ENCODE assay signal across 9 mouse cellular contexts in the genomic region with DNA sequence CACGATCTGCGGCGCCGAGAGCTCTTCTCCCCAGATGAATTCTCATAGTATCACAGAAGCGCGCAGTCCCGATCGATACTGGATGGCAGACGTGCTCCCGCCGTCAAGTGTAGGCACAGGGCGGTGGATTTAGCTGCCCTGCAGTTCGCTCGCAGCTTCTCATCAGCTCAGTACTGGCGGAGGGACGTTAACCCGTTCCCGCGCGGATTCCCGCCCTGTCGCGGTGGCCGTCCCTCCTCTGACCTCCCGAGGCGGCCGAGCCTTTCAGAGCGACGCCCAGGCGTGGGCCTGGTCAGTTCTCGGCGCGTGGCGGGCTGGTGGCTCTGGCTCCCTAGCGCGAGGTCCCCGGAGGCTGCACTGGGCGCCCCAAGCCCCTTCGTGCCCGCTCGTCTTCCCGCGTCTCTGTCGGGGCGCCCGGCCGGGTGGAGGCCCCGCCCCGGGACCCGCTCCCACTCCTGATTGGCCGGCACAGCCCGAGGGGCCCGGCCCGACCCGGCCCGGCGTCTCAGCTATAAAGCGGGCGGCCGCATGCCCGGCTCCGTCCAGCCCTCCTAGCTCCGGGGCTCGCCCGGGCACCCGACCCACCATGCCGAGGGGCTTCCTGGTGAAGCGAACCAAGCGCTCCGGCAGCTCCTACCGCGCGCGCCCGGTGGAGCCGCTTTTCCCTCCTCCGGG. TPM values are rescaled to one million over a fixed set of nuclear protein-coding genes. Genes with fewer than 3 reads are reported as not detected.
DNase-seq lines count a peak whose midpoint lies in the region; ATAC-seq and TF ChIP-seq lines count a peak whose summit lies in the region.
"Had no signal": no experiment of that assay in that cellular context is flagged by ENCODE, and none has a peak within 500 bp of the region (broad histone marks: within the 10 kb centered on the region; RNA-seq: fewer than 3 reads in every experiment).

A gene (plus strand): TSS at position 541 of the 675 bp plus-strand sequence.

- 0 out of 2 replicates have a peak, but pooled peaks cover 5% of the 10 kb centered on the region for H3K36me3 ChIP-seq in lung, postnatal 0 days (ENCODE audit: insufficient read depth, low read length)
- H3K36me3 ChIP-seq in embryonic facial prominence, embryonic 11.5 days (replicated peaks; ENCODE audit: control insufficient read depth, insufficient read depth, low read depth, low read length), result no peaks in the 10 kb centered on the region
- no peaks in the 10 kb centered on the region for H3K36me3 ChIP-seq in hindbrain, postnatal 0 days (ENCODE audit: insufficient read depth, low read length)
- H3K36me3 ChIP-seq in midbrain, embryonic 16.5 days (ENCODE audit: control insufficient read depth, insufficient read depth, low read length), result no peaks in the 10 kb centered on the region

- no peak for TF ChIP-seq EP300 in lung, postnatal 0 days (IDR thresholded peaks at IDR 0.05)

- peak within 1 kb of the TSS; percentile 29 for H3K4me3 ChIP-seq in lung, postnatal 0 days (ENCODE audit: low read depth, low read length)
- H3K4me3 ChIP-seq in embryonic facial prominence, embryonic 11.5 days (ENCODE audit: low read depth, low read length), result peak within 1 kb of the TSS; percentile 42
- H3K4me3 ChIP-seq in hindbrain, postnatal 0 days (ENCODE audit: low read length), result peak within 1 kb of the TSS; percentile 51
- H3K4me3 ChIP-seq in midbrain, embryonic 16.5 days (ENCODE audit: low read depth, low read length), result peak within 1 kb of the TSS; percentile 45

- peaks cover 10% of the 10 kb centered on the region for H3K4me1 ChIP-seq in lung, postnatal 0 days (ENCODE audit: insufficient read depth, low read depth, low read length)
- peaks cover 16% of the 10 kb centered on the region for H3K4me1 ChIP-seq in embryonic facial prominence, embryonic 11.5 days (ENCODE audit: control insufficient read depth, insufficient read depth, low read length)
- H3K4me1 ChIP-seq in hindbrain, postnatal 0 days (ENCODE audit: insufficient read depth, low read length), result peaks cover 5% of the 10 kb centered on the region; the same call in 1 of the 2 replicates
- H3K4me1 ChIP-seq in midbrain, embryonic 16.5 days (ENCODE audit: control insufficient read depth, insufficient read depth, low read length), result peaks cover 24% of the 10 kb centered on the region

- no peak within 1 kb of the TSS for H3K9ac ChIP-seq in lung, postnatal 0 days (replicated peaks; ENCODE audit: low read depth)
- no peak within 1 kb of the TSS for H3K9ac ChIP-seq in embryonic facial prominence, embryonic 11.5 days (replicated peaks; ENCODE audit: low read length)
- H3K9ac ChIP-seq in hindbrain, postnatal 0 days (replicated peaks; ENCODE audit: low read length), result peak within 1 kb of the TSS; percentile 49
- peak within 1 kb of the TSS; percentile 62 for H3K9ac ChIP-seq in midbrain, embryonic 16.5 days (ENCODE audit: low read depth, low read length)

- TF ChIP-seq CTCF in lung, postnatal 0 days (IDR thresholded peaks at IDR 0.05), result no peak
- no peak for TF ChIP-seq CTCF in hindbrain, postnatal 0 days (IDR thresholded peaks at IDR 0.05; ENCODE audit: low read depth)

- H3K4me2 ChIP-seq in lung, postnatal 0 days (replicated peaks; ENCODE audit: low read depth, low read length), result peak within 1 kb of the TSS; percentile 52
- peak within 1 kb of the TSS; percentile 71 for H3K4me2 ChIP-seq in embryonic facial prominence, embryonic 11.5 days (ENCODE audit: low read depth, low read length)
- peak within 1 kb of the TSS; percentile 78 for H3K4me2 ChIP-seq in hindbrain, postnatal 0 days (ENCODE audit: low read depth, low read length)
- H3K4me2 ChIP-seq in midbrain, embryonic 16.5 days (ENCODE audit: low read length), result peak within 1 kb of the TSS; percentile 97

- peak; percentile 65 to 78 for DNase-seq in cerebellum, postnatal 10 days
- no peak for DNase-seq in cerebellum, adult 9-10 months
- no peak for DNase-seq in lung, postnatal 0 days (ENCODE audit: low spot score)
- DNase-seq in lung, postnatal 36 days, result no peak
- DNase-seq in embryonic facial prominence, embryonic 11.5 days (ENCODE audit: low spot score), result peak; percentile 26
- peak; percentile 38 for DNase-seq in hindbrain, postnatal 0 days (ENCODE audit: low spot score)
- no peak for DNase-seq in c-Kit-positive CD71-positive TER-119-positive erythroid progenitor cells, embryonic 14.5 days (ENCODE audit: low spot score)

- no peaks in the 10 kb centered on the region for H3K9me3 ChIP-seq in lung, postnatal 0 days (ENCODE audit: low read length)
- H3K9me3 ChIP-seq in embryonic facial prominence, embryonic 11.5 days (replicated peaks; ENCODE audit: control insufficient read depth, low read length), result no peaks in the 10 kb centered on the region
- no peaks in the 10 kb centered on the region for H3K9me3 ChIP-seq in hindbrain, postnatal 0 days (ENCODE audit: low read length)
- H3K9me3 ChIP-seq in midbrain, embryonic 16.5 days (replicated peaks; ENCODE audit: control insufficient read depth, low read length, poor library complexity, severe bottlenecking), result no peaks in the 10 kb centered on the region

- no peak; the same call in 1 of the 2 replicates for ATAC-seq in lung, postnatal 0 days
- peak; percentile 46; the same call in 1 of the 2 replicates for ATAC-seq in embryonic facial prominence, embryonic 11.5 days (replicated peaks; ENCODE audit: insufficient number of reproducible peaks, low FRiP score, low TSS enrichment, low read depth)
- peak; percentile 69 for ATAC-seq in hindbrain, postnatal 0 days
- peak; percentile 72 for ATAC-seq in midbrain, embryonic 16.5 days

- peaks cover 35% of the 10 kb centered on the region for H3K27me3 ChIP-seq in lung, postnatal 0 days (replicated peaks; ENCODE audit: insufficient read depth, low read length)
- peaks cover 41% of the 10 kb centered on the region for H3K27me3 ChIP-seq in embryonic facial prominence, embryonic 11.5 days (ENCODE audit: control insufficient read depth, insufficient read depth, low read length)
- peaks cover 4% of the 10 kb centered on the region for H3K27me3 ChIP-seq in hindbrain, postnatal 0 days (ENCODE audit: insufficient read depth, low read length)
- peaks cover 43% of the 10 kb centered on the region for H3K27me3 ChIP-seq in midbrain, embryonic 16.5 days (ENCODE audit: control insufficient read depth, insufficient read depth, low read depth, low read length)

- no peak within 1 kb of the TSS for H3K27ac ChIP-seq in lung, postnatal 0 days (ENCODE audit: low read length)
- no peak within 1 kb of the TSS for H3K27ac ChIP-seq in embryonic facial prominence, embryonic 11.5 days (replicated peaks; ENCODE audit: low read depth, low read length)
- H3K27ac ChIP-seq in hindbrain, postnatal 0 days, result no peak within 1 kb of the TSS
- no peak within 1 kb of the TSS for H3K27ac ChIP-seq in midbrain, embryonic 16.5 days (ENCODE audit: low read length)

- 1% methylated on average over 57 of the region's 77 CpGs for WGBS in lung, postnatal 0 days
- under 1% methylated on average over 77 of the region's 77 CpGs for WGBS in embryonic facial prominence, embryonic 11.5 days
- WGBS in hindbrain, postnatal 0 days, result under 1% methylated on average over 68 of the region's 77 CpGs
- under 1% methylated on average over 66 of the region's 77 CpGs for WGBS in midbrain, embryonic 16.5 days

RNA-seq across cellular contexts. Expression of the gene that starts here (rescaled TPM):
- polyA plus RNA-seq in lung, postnatal 0 days (2015; fragmentation: Nextera tagmentation; extraction: Ambion mirVana), result 0.08 and 0.10 TPM in 2 replicates
- polyA plus RNA-seq in embryonic facial prominence, embryonic 11.5 days (2014; fragmentation: Nextera tagmentation; extraction: Ambion mirVana), result 0.28 and 0.48 TPM in 2 replicates
- 3.9 and 8.3 TPM in 2 replicates for total RNA-seq in hindbrain, postnatal 0 days (2014; rRNA removed)
- polyA plus RNA-seq in hindbrain, postnatal 0 days (2015; fragmentation: Nextera tagmentation; extraction: Ambion mirVana), result 2.5 and 2.7 TPM in 2 replicates
- 1.0 and 1.5 TPM in 2 replicates for polyA plus RNA-seq in midbrain, embryonic 16.5 days (2015; fragmentation: Nextera tagmentation; extraction: Ambion mirVana)
- polyA plus RNA-seq: C2C12 had no signal

Comparison
In these comparisons a context has a peak if more than half of its experiments do, and no peak if none do; other contexts are left out.
1. DNase-seq: peak in cerebellum, postnatal 10 days (2 of 2) and hindbrain, postnatal 0 days (single experiment); none in cerebellum, adult 9-10 months (single experiment), lung, postnatal 0 days (single experiment), lung, postnatal 36 days (single experiment) and c-Kit-positive CD71-positive TER-119-positive erythroid progenitor cells, embryonic 14.5 days (single experiment).
2. Peak in DNase-seq, ATAC-seq, H3K4me3 ChIP-seq and H3K4me2 ChIP-seq in embryonic facial prominence, embryonic 11.5 days; RNA of the gene not detected or under 1 TPM.
3. H3K9ac ChIP-seq: peak in hindbrain, postnatal 0 days (single experiment) and midbrain, embryonic 16.5 days (single experiment); none in lung, postnatal 0 days (single experiment) and embryonic facial prominence, embryonic 11.5 days (single experiment).
4. Peak in every context shown above with its lines, with median percentiles within 50 percentile points of each other: H3K4me2 ChIP-seq and H3K4me3 ChIP-seq.